Mouse (Mus musculus): Measurements from ENCODE around the gene Klhl3. TPM values are rescaled to one million over a fixed set of nuclear protein-coding genes. Genes with fewer than 3 reads are reported as not detected.

Klhl3 gene
- total RNA-seq, 2 experiments from 2014 or later = 2.6 TPM

GRCm38 (mm10) chr13:58037506-58037905, 75.9 kb downstream of the Klhl3 start:
- no peak for DNase-seq (ENCODE audit: low spot score)
- intact Hi-C loops (cut with DNase I) = no loop called here

- intact Hi-C loops (cut with DNase I) = no loop called here
- peak; percentile 69 for DNase-seq (ENCODE audit: low spot score)
Observed at GRCm38 (mm10) chr13:58035470-58036156, 77.8 kb downstream of the Klhl3 start.

GRCm38 (mm10) chr13:58034985-58035384, 78.4 kb downstream of the Klhl3 start:
- no peak for DNase-seq (ENCODE audit: low spot score)
- intact Hi-C loops (cut with DNase I) = no loop called here

GRCm38 (mm10) chr13:58034507-58034906, 78.9 kb downstream of the Klhl3 start:
- no peak for DNase-seq (ENCODE audit: low spot score)

GRCm38 (mm10) chr13:58031755-58032154, 81.6 kb downstream of the Klhl3 start:
- intact Hi-C loops (cut with DNase I) = loop anchor here (2.0 kb wide), 2 partner anchors 35 to 85 kb away; no protein-coding TSS in a partner anchor
- DNase-seq (ENCODE audit: low spot score) = no peak

More at GRCm38 (mm10) chr13:58034507-58034906, 78.9 kb downstream of the Klhl3 start:
- intact Hi-C loops (cut with DNase I) = no loop called here

- intact Hi-C loops (cut with DNase I) = no loop called here
- no peak for DNase-seq (ENCODE audit: low spot score)
Observed at GRCm38 (mm10) chr13:58027115-58027514, 86.3 kb downstream of the Klhl3 start.

- intact Hi-C loops (cut with DNase I) = no loop called here
- DNase-seq (ENCODE audit: low spot score) = no peak
Observed at GRCm38 (mm10) chr13:58025701-58026414, 87.5 kb downstream of the Klhl3 start.

GRCm38 (mm10) chr13:58023726-58024453, 89.5 kb downstream of the Klhl3 start:
- intact Hi-C loops (cut with DNase I) = no loop called here
- no peak for DNase-seq (ENCODE audit: low spot score)

GRCm38 (mm10) chr13:58023001-58023560, 90.3 kb downstream of the Klhl3 start:
- intact Hi-C loops (cut with DNase I) = no loop called here
- DNase-seq (ENCODE audit: low spot score) = no peak

- no peak for DNase-seq (ENCODE audit: low spot score)
- intact Hi-C loops (cut with DNase I) = no loop called here
Observed at GRCm38 (mm10) chr13:58020428-58020827, 93.0 kb downstream of the Klhl3 start.

GRCm38 (mm10) chr13:58017298-58017697, 96.1 kb downstream of the Klhl3 start:
- intact Hi-C loops (cut with DNase I) = loop anchor here (10.0 kb wide), 1 partner anchor 578 kb away; no protein-coding TSS in a partner anchor
- DNase-seq (ENCODE audit: low spot score) = no peak

GRCm38 (mm10) chr13:58012067-58012925, 101.1 kb downstream of the Klhl3 start:
- intact Hi-C loops (cut with DNase I) = loop anchor here (1.0 to 10.0 kb wide), 4 partner anchors 105 to 583 kb away; partner anchors contain the start of gene 2210016F16Rik
- DNase-seq (ENCODE audit: low spot score) = peak; percentile 33

GRCm38 (mm10) chr13:58011526-58011925, 101.9 kb downstream of the Klhl3 start:
- intact Hi-C loops (cut with DNase I) = loop anchor here (5.0 to 10.0 kb wide), 3 partner anchors 221 to 583 kb away; partner anchors contain the start of gene 2210016F16Rik
- DNase-seq (ENCODE audit: low spot score) = no peak

GRCm38 (mm10) chr13:58010416-58010815, 103.0 kb downstream of the Klhl3 start:
- intact Hi-C loops (cut with DNase I) = loop anchor here (5.0 to 10.0 kb wide), 3 partner anchors 222 to 584 kb away; partner anchors contain the start of gene 2210016F16Rik
- no peak for DNase-seq (ENCODE audit: low spot score)

- DNase-seq (ENCODE audit: low spot score) = no peak
- intact Hi-C loops (cut with DNase I) = no loop called here
Observed at GRCm38 (mm10) chr13:58009275-58009674, 104.1 kb downstream of the Klhl3 start.

- intact Hi-C loops (cut with DNase I) = no loop called here
- no peak for DNase-seq (ENCODE audit: low spot score)
Observed at GRCm38 (mm10) chr13:58008038-58008364, 105.4 kb downstream of the Klhl3 start.

GRCm38 (mm10) chr13:58007256-58008037, 105.9 kb downstream of the Klhl3 start:
- intact Hi-C loops (cut with DNase I) = no loop called here
- DNase-seq (ENCODE audit: low spot score) = no peak

- intact Hi-C loops (cut with DNase I) = no loop called here
- no peak for DNase-seq (ENCODE audit: low spot score)
Observed at GRCm38 (mm10) chr13:58001792-58002191, 111.6 kb downstream of the Klhl3 start.

Measured in heart, postnatal 25 days (tissue).